Mouse (Mus musculus) ES-E14 (cell line): ENCODE data around the gene Atp6v0a1.

Source experiments
- CHD2 ChIP-seq: IDR thresholded peaks from 2 replicates; pipeline ENCODE4 v1.6.1; 2014; ENCODE audit warnings: mild to moderate bottlenecking, low read depth, low read length, inconsistent platforms
- HCFC1 ChIP-seq: IDR thresholded peaks from 2 replicates; pipeline ENCODE4 v1.6.1; 2012; ENCODE audit warnings: low read length, inconsistent platforms, borderline replicate concordance; ENCODE audit not compliant: insufficient read depth
- MAFK ChIP-seq: IDR thresholded peaks from 2 replicates; pipeline ENCODE4 v1.6.1; 2014; ENCODE audit warnings: mild to moderate bottlenecking, low read depth, low read length, inconsistent platforms; ENCODE audit not compliant: insufficient read depth
- ZNF384 ChIP-seq: IDR thresholded peaks from 2 replicates; pipeline ENCODE4 v1.6.1; 2012; ENCODE audit warnings: low read depth, low read length, inconsistent platforms

DNA sequence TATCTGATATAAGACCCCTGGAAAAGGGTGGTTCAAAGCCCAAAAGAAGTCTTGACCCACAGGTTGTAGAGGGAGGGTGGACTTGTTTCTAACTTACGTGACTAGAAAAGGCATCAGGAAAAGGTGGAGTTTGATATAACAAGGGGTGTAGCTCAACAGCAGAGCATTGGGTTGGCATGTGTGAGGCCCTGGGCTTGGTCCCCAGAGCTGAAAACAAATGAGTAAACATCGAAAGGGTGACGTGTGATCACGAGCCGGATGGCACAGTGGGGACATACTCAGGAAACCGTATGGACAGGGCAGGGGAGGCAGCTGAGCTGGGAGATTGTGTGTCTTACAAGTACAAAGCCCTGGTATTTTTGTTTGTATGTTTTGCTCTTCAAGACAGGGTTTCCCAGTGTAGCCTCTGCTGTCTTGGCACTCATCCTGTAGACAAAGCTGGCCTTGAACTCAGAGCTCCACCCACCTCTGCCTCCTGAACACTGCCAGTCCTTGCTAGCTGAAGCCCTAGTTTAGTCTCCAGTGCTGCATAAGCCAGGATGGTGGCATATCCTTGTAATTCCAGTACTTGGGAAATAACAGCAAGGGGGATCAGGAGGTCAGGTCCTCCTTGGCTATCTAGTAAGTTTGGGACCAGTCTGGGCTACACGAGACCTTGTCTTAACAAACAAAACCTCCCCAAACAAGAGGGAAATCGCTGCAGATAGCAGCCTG, 25.5 kb downstream of the Atp6v0a1 start:
- TF ChIP-seq ZNF384, result no peak
- TF ChIP-seq MAFK, result no peak
- TF ChIP-seq HCFC1, result no peak
- TF ChIP-seq CHD2, result no peak
